Mouse (Mus musculus) regulatory T cell (primary cell): ENCODE results near the gene Neu1.
"Not testable (repeated sequence)": the region's sequence is repeated elsewhere in the genome, so short reads cannot be mapped to it uniquely, and the experiment has no call there.

Experiments used
- in situ Hi-C: fragments of 300-600 bp; cut with MboI, MseI; formaldehyde crosslinking; loops from one replicate; pipeline ENCODE4 v1.15.1; 2025; ENCODE audit warnings: high pct_unique_total_duplicates

Gene Neu1

DNA sequence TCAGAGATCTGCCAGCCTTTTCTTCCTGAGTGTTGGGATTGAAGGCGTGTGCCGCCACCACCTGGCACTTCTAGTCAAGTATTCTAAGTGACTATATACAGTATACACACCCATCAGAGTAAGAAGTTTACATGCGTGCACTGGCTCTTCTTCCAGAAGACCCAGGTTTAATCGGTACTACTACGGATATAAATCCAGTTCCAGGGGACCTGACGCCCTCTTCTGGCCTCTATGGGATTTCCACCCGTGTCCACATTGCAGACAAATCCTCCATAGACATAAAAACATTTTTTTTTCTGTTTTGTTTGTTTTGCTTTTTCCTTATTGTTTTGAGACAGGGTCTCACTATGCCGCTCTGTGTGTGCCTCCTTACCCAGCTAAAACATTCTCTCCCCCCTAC, 16.6 kb downstream of the Neu1 start:
- in situ Hi-C loops: loop anchor here (5.0 kb wide), 1 partner anchor 35 kb away; the partner anchor contains the start of gene Lsm2

GRCm38 (mm10) chr17:34948721-34949552, 17.9 kb downstream of the Neu1 start:
- in situ Hi-C loops: loop anchor here (5.0 kb wide), 1 partner anchor 33 kb away; the partner anchor contains the start of gene Lsm2

DNA sequence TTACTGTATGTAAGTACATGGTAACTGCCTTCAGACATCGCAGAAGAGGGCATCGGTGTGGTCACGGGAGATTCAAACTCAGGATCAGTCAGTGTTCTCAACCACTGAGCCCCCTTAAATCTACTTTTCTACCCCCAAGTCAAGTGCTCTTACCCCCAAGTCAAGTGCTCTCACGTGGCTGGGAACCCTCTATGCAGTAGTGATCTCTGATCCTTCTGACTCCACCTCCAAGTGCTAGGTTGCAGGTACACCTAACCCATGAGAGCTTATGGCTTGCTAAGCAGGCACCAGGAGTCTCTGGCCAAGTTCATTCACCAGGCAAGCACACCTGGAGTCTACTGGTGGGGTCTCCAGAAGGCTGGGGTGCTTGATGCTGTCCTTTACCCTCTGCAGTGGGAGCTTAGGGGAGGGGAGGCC, 18.5 kb downstream of the Neu1 start:
- in situ Hi-C loops: loop anchor here (5.0 kb wide), 1 partner anchor 33 kb away; the partner anchor contains the start of gene Lsm2

GRCm38 (mm10) chr17:34950514-34951455, 19.7 kb downstream of the Neu1 start:
- in situ Hi-C loops: no loop called here

GRCm38 (mm10) chr17:34951636-34952377, 20.8 kb downstream of the Neu1 start:
- in situ Hi-C loops: no loop called here

DNA sequence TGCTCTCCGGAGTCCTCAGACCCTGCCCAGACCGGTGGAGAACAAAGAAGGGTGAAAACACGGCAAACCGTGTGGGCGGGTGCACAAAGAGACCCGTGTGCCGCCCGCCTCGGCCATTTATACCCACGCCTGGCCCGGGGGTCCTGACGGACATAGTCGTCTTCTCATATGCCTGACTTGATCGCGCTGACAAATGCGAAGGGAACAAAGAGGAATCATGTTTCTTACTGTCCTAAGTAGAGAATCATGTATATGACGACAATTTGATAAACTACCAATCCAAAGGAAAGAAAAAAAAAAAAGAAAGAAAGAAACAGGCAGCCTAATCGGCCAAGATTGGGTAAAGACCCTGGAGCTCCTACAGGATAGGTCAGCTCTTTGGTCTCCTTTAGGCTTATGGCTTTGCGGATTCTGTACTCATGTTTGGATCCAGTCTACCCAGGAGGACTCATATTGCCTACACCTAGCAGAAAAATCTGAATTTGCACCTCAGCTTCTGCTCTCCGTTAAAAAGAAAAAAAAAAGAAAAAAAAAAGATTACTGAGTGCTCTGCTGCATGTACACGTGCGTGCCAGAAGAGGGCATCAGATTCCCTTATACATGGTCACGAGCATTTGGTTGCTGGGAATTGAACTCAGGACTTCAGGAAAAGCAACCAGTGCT, 21.5 kb downstream of the Neu1 start:
- in situ Hi-C loops: no loop called here

DNA sequence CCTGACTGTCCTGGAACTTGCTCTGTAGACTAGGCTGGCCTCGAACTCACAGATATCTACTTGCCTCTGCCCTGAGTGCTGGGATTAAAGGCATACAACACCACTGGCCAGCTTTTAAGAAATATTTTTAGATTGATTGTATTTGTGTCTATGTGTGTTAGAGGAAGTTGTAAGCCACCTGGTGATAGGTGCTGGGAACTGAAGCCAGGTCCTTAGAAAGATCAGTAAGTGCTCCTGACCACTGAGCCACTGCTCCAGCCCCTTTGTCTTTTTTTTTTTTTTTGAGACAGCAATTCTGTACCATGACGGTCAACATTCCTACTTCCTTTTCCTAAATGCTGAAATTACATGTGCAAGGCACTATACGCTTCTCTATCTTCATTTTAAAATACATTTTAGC, 22.2 kb downstream of the Neu1 start:
- in situ Hi-C loops: no loop called here

DNA sequence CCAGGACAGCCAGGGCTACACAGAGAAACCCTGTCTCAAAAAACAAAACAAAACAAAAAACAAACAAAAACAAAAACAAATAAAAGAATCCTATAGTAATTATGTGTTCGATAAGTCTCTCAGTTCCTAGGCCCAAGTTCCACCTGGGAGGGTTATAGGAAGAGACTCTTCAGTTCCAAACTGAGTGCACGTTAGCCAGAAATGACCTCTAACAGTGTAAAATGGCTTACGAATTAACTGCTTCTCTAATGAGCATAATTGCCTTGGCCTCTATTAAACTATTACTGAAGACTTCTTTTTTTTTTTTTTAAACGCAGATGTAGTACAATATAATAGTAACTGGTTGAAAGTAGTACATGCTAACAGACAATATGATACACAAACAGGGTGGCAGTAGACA, 22.9 kb downstream of the Neu1 start:
- in situ Hi-C loops: no loop called here

GRCm38 (mm10) chr17:34954831-34955230, 23.8 kb downstream of the Neu1 start:
- in situ Hi-C loops: no loop called here

DNA sequence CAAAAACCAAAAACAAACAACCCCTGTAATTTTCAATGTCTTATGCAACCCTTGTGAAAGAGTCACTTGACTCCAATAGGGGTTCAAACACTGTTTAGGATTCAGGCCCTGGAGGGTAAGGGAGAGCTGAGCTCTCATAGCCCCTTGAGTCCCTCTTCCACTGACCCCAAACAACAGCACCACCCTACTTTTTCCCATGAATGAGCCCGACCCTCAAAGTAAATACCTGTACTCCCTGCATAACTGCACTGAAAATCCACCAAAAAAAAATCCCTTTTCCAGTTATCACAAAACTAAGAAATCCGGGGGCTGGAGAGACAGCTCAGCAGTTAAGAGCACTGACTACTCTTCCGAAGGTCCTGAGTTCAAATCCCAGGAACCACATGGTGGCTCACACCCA, 24.8 kb downstream of the Neu1 start:
- in situ Hi-C loops: no loop called here

DNA sequence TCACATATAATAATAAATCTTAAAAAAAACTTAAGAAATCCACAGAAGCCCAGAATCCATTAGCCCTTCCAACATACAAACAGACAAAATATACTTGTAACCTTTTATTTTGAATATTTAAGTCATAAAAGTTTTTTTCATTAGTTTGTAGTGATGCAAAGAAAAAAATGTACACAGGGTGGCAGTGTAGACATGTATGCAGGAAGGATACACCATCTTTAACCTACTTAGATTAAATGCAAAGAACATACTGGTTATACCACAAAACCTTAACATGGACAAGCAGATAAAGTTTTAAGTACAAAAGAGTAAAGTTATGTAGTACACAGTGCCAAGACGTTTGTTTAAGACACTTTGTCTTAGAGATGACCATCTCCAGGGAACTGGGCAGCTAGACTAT, 25.3 kb downstream of the Neu1 start:
- in situ Hi-C loops: no loop called here

DNA sequence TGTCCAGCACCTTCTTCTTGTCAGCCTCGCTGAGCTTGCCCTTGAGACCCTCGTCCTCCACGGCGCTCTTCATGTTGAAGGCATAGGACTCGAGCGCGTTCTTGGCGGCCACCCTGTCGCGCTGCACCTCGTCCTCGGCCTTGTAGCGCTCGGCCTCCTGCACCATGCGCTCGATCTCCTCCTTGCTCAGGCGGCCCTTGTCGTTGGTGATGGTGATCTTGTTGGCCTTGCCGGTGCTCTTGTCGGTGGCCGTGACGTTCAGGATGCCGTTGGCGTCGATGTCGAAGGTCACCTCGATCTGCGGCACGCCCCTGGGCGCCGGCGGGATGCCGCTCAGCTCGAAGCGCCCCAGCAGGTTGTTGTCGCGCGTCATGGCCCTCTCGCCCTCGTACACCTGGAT, 26.2 kb downstream of the Neu1 start:
- in situ Hi-C loops: not testable (repeated sequence)

- in situ Hi-C loops: not testable (repeated sequence)
These were observed 26.9 kb downstream of the Neu1 start for GRCm38 (mm10) chr17:34957966-34958365.

DNA sequence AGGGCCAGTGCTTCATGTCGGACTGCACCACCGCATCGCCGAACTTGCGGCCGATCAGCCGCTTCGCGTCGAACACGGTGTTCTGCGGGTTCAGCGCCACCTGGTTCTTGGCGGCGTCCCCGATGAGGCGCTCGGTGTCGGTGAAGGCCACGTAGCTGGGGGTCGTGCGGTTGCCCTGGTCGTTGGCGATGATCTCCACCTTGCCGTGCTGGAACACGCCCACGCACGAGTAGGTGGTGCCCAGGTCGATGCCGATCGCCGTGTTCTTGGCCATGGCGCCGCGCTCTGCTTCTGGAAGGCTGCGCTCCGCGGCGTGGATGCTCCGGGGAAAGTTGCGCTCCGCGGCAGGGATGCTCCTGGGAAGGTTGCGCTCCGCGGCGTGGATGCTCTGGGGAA, 27.7 kb downstream of the Neu1 start:
- in situ Hi-C loops: not testable (repeated sequence)

DNA sequence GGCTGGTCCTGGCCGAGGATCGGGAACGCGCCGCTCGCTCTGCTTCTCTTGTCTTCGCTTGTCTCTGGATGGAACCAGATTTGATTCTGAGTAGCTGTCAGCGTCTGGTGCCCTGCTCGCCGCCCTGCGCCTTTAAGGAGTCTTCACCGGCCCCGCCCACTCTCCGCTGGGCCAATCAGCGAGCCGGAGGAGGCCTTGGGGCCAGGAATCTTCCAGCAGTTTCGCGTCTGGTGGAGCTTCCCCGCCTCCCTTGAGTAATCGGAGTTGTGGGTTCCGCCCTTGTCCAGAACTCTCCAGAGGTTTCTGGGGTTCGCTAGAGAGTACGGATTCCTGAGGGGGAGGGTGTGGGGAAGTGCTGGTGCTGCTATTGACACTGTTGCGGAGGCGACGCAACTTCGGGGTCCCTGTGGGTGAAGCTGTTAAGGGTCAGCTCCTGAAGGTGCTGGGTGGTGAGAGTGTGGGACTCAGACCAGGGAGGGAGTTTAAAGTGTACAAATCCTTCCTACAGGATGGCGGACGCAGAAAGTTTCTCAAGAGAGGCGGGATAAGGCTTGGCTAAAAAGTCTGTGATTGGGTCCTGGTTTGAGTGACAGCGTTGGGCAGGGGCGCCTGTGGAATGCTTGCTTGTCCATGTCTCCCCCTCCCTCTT, 28.2 kb downstream of the Neu1 start, which contains the start of gene Hspa1b:
Gene Hspa1b, minus strand, starts transcription at position 109 of the 649 bp plus-strand sequence.
- in situ Hi-C loops: not testable (repeated sequence)

DNA sequence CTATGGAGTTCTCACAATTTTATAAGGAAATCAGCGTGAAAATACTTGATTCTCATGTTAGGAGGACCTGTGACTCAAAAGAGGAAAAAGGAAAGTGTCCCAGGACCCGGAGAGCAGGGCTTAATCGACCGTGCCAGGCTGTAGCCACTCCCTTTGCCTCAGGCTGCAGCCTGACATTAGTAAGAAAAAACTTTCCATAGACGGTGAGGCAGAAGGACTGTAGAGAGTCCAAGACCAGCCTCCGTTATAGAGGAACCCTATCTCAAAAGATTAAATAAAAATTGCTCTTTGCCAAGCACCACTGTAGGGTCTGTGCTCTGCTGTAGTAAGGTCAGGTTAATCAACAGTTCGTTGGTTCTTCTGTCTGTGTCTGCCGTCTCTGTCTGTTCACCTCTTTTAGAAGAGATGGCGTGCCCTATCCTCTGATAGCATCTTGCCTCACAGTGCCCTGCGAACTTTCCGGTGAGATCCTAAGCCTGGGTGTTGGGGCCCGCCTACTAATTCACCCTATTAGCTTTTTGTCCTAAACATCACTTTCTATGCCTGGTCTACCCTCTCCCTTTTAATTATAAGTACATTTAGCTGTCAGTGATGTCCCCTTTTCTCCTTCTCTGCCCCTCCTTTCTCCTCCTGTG, 28.9 kb downstream of the Neu1 start:
- in situ Hi-C loops: no loop called here

DNA sequence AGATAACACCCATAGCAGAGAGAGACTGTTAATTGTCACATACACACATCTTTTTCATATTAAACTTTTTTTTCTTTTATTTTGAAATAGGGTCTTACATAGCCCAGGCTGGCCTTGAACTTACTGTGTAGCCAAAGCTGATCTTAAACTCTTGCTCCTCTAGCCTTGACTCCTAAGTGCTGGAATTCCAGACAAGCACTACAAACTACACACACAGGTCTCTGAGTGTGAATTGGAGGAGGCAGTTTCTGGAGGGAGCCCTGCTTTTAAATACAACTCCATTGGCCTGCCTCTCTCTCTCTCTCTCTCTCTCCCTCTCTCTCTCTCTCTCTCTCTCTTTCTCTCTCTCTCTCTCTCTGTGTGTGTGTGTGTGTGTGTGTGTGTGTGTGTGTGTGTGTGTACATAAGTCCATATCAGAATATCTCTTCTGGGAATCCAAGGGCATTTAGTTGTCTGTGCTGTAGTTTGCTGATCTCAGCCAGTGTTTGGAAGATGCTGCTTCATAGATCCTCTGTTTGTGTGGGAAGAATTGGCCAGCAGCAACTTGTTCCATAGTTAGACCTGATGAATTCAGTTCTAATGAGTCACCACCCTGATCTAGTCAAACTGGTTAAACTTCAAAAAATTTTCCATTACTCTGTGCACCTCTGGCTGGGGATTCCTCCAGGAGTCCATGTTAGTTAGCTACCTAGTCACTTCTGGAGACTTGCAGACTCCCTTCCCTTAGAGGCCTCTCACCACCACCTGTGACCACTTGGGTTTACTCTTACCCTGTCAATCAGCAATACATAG, 29.8 kb downstream of the Neu1 start:
- in situ Hi-C loops: no loop called here

- in situ Hi-C loops: no loop called here
These were observed 31.1 kb downstream of the Neu1 start for GRCm38 (mm10) chr17:34962125-34962524.

GRCm38 (mm10) chr17:34962841-34963240, 31.8 kb downstream of the Neu1 start:
- in situ Hi-C loops: no loop called here
